17 mouse cellular contexts compared by ENCODE assay signal in genomic region chr6:38759186-38759585, GRCm38 (mm10).
DNase-seq lines count a peak whose midpoint lies in the region; ATAC-seq lines count a peak whose summit lies in the region.
"Had no signal": no experiment of that assay in that cellular context is flagged by ENCODE, and none has a peak within 500 bp of the region (broad histone marks: within the 10 kb centered on the region; RNA-seq: fewer than 3 reads in every experiment).

No protein-coding gene starts in this region.

- peaks cover 16% of the 10 kb centered on the region for H3K4me1 ChIP-seq in intestine, embryonic 14.5 days (replicated peaks; ENCODE audit: control insufficient read depth, insufficient read depth, low read length)
- peaks cover 8% of the 10 kb centered on the region; the same call in 1 of the 2 replicates for H3K4me1 ChIP-seq in intestine, embryonic 15.5 days (replicated peaks)

- no peaks in the 10 kb centered on the region for H3K36me3 ChIP-seq in intestine, embryonic 14.5 days (ENCODE audit: control insufficient read depth, insufficient read depth, low read length)
- no peaks in the 10 kb centered on the region for H3K36me3 ChIP-seq in intestine, embryonic 15.5 days
- H3K36me3 ChIP-seq in splenic B cell, adult 2 months (ENCODE audit: control insufficient read depth, insufficient read depth, low read length, poor library complexity, severe bottlenecking) = no peaks in the 10 kb centered on the region
- H3K36me3 ChIP-seq: embryonic facial prominence, embryonic 12.5 days; forebrain, embryonic 12.5 days; heart, embryonic 13.5 days; hindbrain, embryonic 13.5 days had no signal

- no peaks in the 10 kb centered on the region for H3K27me3 ChIP-seq in intestine, embryonic 14.5 days (replicated peaks; ENCODE audit: control insufficient read depth, insufficient read depth, low read length)
- no peaks in the 10 kb centered on the region for H3K27me3 ChIP-seq in intestine, embryonic 15.5 days (replicated peaks)
- no peaks in the 10 kb centered on the region for H3K27me3 ChIP-seq in splenic B cell, adult 2 months (ENCODE audit: control insufficient read depth, insufficient read depth, low read length, poor library complexity, severe bottlenecking)
- H3K27me3 ChIP-seq: embryonic facial prominence, embryonic 12.5 days; forebrain, embryonic 12.5 days; heart, embryonic 13.5 days; hindbrain, embryonic 13.5 days had no signal

- no peak for ATAC-seq in intestine, embryonic 14.5 days (replicated peaks; ENCODE audit: low FRiP score, low TSS enrichment, low read depth)
- no peak for ATAC-seq in intestine, embryonic 15.5 days
- ATAC-seq in erythroblast, adult 5-6 weeks (replicated peaks; ENCODE audit: low FRiP score, poor library complexity, severe bottlenecking) = no peak

- no peaks in the 10 kb centered on the region for H3K9me3 ChIP-seq in intestine, embryonic 14.5 days (ENCODE audit: control insufficient read depth, low read length)
- no peaks in the 10 kb centered on the region for H3K9me3 ChIP-seq in intestine, embryonic 15.5 days
- H3K9me3 ChIP-seq: embryonic facial prominence, embryonic 12.5 days; forebrain, embryonic 12.5 days; heart, embryonic 13.5 days; hindbrain, embryonic 13.5 days had no signal

- peak; percentile 45 for DNase-seq in intestine, embryonic 14.5 days (ENCODE audit: low spot score)
- peak; percentile 42 for DNase-seq in CD4-positive, CD25-positive, alpha-beta regulatory T cell, adult 2 months (ENCODE audit: low read depth, low spot score)
- DNase-seq in induced T-regulatory cell, adult 2 months (ENCODE audit: low read depth) = peak; percentile 74
- DNase-seq in splenic B cell, adult 2 months (ENCODE audit: low read depth, low spot score) = peak; percentile 54
- no peak for DNase-seq in kidney, adult 8-10 months
- DNase-seq: adrenal gland, postnatal 14 days; cerebellum, adult 11-12 months; cerebellum, adult 9-10 months; cerebellum, postnatal 25 days; gastrocnemius, postnatal 10 days had no signal

- no peak overlapping the region for H3K4me2 ChIP-seq in intestine, embryonic 14.5 days (ENCODE audit: low read length)
- H3K4me2 ChIP-seq in intestine, embryonic 15.5 days (replicated peaks) = no peak overlapping the region
- H3K4me2 ChIP-seq: embryonic facial prominence, embryonic 12.5 days; forebrain, embryonic 12.5 days; heart, embryonic 13.5 days; hindbrain, embryonic 13.5 days had no signal

- no peak overlapping the region for H3K9ac ChIP-seq in intestine, embryonic 14.5 days (ENCODE audit: low read length)
- no peak overlapping the region for H3K9ac ChIP-seq in intestine, embryonic 15.5 days
- H3K9ac ChIP-seq: embryonic facial prominence, embryonic 12.5 days; forebrain, embryonic 12.5 days; heart, embryonic 13.5 days; hindbrain, embryonic 13.5 days had no signal

- H3K27ac ChIP-seq in intestine, embryonic 14.5 days (ENCODE audit: low read depth) = no peak overlapping the region
- H3K27ac ChIP-seq in intestine, embryonic 15.5 days = no peak overlapping the region
- H3K27ac ChIP-seq: embryonic facial prominence, embryonic 12.5 days; heart, embryonic 13.5 days; hindbrain, postnatal 0 days had no signal

- H3K4me3 ChIP-seq in intestine, embryonic 14.5 days (ENCODE audit: low read depth, low read length) = no peak overlapping the region
- no peak overlapping the region for H3K4me3 ChIP-seq in intestine, embryonic 15.5 days (replicated peaks)
- H3K4me3 ChIP-seq: embryonic facial prominence, embryonic 12.5 days; forebrain, embryonic 12.5 days; heart, embryonic 13.5 days; hindbrain, embryonic 13.5 days had no signal

- WGBS in intestine, embryonic 14.5 days = 86% methylated on average over 3 of the region's 3 CpGs
- WGBS in intestine, embryonic 15.5 days = 84% methylated on average over 3 of the region's 3 CpGs

Comparison
In these comparisons a context has a peak if more than half of its experiments do, and no peak if none do; other contexts are left out.
1. DNase-seq: peak in intestine, embryonic 14.5 days (single experiment), CD4-positive, CD25-positive, alpha-beta regulatory T cell, adult 2 months (single experiment), induced T-regulatory cell, adult 2 months (single experiment) and splenic B cell, adult 2 months (single experiment); none in kidney, adult 8-10 months (0 of 2).